Mouse (Mus musculus): Measurements from ENCODE around the gene D10Jhu81e.

GRCm38 (mm10) chr10:78115153-78115552 is 54.4 kb downstream of the D10Jhu81e start:
- TF ChIP-seq GATA1 (IDR thresholded peaks at IDR 0.05; ENCODE audit: borderline replicate concordance, low read length), result no peak
- TF ChIP-seq FLI1 (IDR thresholded peaks at IDR 0.05; ENCODE audit: low read length), result no peak
